Mouse (Mus musculus) right cerebral cortex, postnatal 4 days (tissue): ENCODE data around the gene Wbp1l.

Experiments used
- DNase-seq: peaks from one replicate; pipeline ENCODE4 v3.0.0-alpha.2; 2022

The Wbp1l gene

DNA sequence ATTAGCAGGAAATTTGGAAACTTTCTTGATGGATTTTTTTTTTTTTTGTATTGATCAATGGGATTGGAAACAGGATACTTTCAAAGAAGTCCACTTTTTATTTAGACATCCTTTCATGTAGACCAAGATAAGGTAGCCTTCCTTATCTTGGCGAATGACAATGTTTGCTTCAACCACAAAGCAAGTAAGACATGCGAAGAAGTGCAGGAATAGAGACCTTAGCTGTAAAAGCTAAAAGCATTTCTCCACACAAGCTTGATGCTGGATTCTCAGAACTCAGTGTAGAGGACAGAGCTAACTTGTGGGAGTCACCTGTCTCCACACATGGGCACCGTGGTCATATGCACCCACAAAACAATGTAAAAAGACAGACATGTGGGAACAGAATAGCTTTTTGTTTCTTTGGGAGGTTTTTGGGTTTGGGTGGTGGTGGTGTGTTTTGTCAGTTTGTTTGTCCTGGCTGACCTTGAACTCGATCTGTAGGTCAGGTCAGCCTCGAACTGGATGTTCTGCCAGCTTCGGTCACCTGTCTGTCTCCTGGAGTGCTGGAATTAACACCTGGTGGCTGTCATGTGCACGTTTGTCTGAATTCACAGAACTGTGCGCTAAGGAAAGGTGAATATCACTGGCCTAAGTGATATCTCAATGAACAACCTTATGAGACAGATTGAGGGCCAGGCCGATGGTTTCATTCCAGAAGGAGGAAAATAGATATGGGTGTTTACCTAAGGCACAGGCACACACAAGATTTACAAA, 107.8 kb downstream of the Wbp1l start:
- DNase-seq: no peak
